ENCODE assay signal across 15 mouse cellular contexts in the genomic region with DNA sequence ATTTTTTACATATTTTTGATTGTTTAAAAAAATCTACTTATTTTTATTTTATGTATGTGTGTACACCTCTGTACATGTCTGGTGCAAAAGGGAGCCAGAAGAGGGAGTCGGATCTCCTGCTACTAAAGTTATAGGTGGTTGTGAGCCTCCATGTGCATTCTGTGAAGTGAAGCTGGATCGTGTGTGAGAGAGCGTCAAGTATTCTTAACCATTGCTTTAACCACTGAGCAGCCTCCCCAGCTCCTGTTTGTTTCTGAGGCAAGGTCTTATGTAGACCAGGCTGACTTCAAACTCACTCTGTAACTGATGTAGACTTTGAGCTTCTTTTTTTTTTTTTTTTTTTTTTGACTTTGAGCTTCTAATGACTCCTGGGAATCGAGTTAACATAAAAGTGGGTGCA. TPM values are rescaled to one million over a fixed set of nuclear protein-coding genes. Genes with fewer than 3 reads are reported as not detected.
DNase-seq lines count a peak whose midpoint lies in the region; ATAC-seq and TF ChIP-seq lines count a peak whose summit lies in the region.
"Had no signal": no experiment of that assay in that cellular context is flagged by ENCODE, and none has a peak within 500 bp of the region (broad histone marks: within the 10 kb centered on the region; RNA-seq: fewer than 3 reads in every experiment).

No protein-coding gene starts in this region.

- H3K9me3 ChIP-seq in heart, embryonic 15.5 days (replicated peaks) = no peaks in the 10 kb centered on the region
- no peaks in the 10 kb centered on the region for H3K9me3 ChIP-seq in midbrain, embryonic 10.5 days (replicated peaks)
- H3K9me3 ChIP-seq in midbrain, embryonic 15.5 days = no peaks in the 10 kb centered on the region
- H3K9me3 ChIP-seq in embryonic facial prominence, embryonic 10.5 days = no peaks in the 10 kb centered on the region
- no peaks in the 10 kb centered on the region for H3K9me3 ChIP-seq in liver, postnatal 0 days (ENCODE audit: low read length)
- no peaks in the 10 kb centered on the region for H3K9me3 ChIP-seq in kidney, embryonic 16.5 days (ENCODE audit: low read length)
- H3K9me3 ChIP-seq: heart, embryonic 12.5 days; intestine, embryonic 15.5 days had no signal

- no peak for TF ChIP-seq CTCF in liver, postnatal 0 days (IDR thresholded peaks at IDR 0.05; ENCODE audit: low read depth)

- no peaks in the 10 kb centered on the region for H3K27me3 ChIP-seq in heart, embryonic 15.5 days
- no peaks in the 10 kb centered on the region for H3K27me3 ChIP-seq in midbrain, embryonic 10.5 days (ENCODE audit: low read depth, poor library complexity, severe bottlenecking)
- no peaks in the 10 kb centered on the region for H3K27me3 ChIP-seq in midbrain, embryonic 15.5 days (replicated peaks)
- no peaks in the 10 kb centered on the region for H3K27me3 ChIP-seq in embryonic facial prominence, embryonic 10.5 days (replicated peaks; ENCODE audit: low read depth, poor library complexity, severe bottlenecking)
- no peaks in the 10 kb centered on the region for H3K27me3 ChIP-seq in liver, postnatal 0 days (ENCODE audit: insufficient read depth, low read length)
- H3K27me3 ChIP-seq in kidney, embryonic 16.5 days (ENCODE audit: insufficient read depth, low read length) = no peaks in the 10 kb centered on the region
- H3K27me3 ChIP-seq: heart, embryonic 12.5 days; intestine, embryonic 15.5 days had no signal

- TF ChIP-seq EP300 in liver, postnatal 0 days (IDR thresholded peaks at IDR 0.05; ENCODE audit: low read depth) = no peak

- no peak overlapping the region for H3K9ac ChIP-seq in heart, embryonic 15.5 days
- no peak overlapping the region for H3K9ac ChIP-seq in midbrain, embryonic 15.5 days
- H3K9ac ChIP-seq in liver, postnatal 0 days (replicated peaks) = 0 out of 2 replicates have a peak overlapping the region, but pooled peaks have one; percentile 1
- H3K9ac ChIP-seq in kidney, embryonic 16.5 days (replicated peaks; ENCODE audit: low read length) = no peak overlapping the region

- WGBS in heart, embryonic 15.5 days = 73% methylated on average over 4 of the region's 4 CpGs
- 79% methylated on average over 4 of the region's 4 CpGs for WGBS in midbrain, embryonic 10.5 days
- 73% methylated on average over 4 of the region's 4 CpGs for WGBS in midbrain, embryonic 15.5 days
- 82% methylated on average over 4 of the region's 4 CpGs for WGBS in embryonic facial prominence, embryonic 10.5 days
- 49% methylated on average over 4 of the region's 4 CpGs for WGBS in liver, postnatal 0 days (ENCODE audit: insufficient replicate concordance)
- 67% methylated on average over 4 of the region's 4 CpGs for WGBS in kidney, embryonic 16.5 days

- H3K4me3 ChIP-seq in heart, embryonic 15.5 days = 0 out of 2 replicates have a peak overlapping the region, but pooled peaks have one; percentile 0
- peak overlapping the region; percentile 85; the same call in 1 of the 2 replicates for H3K4me3 ChIP-seq in midbrain, embryonic 10.5 days
- H3K4me3 ChIP-seq in midbrain, embryonic 15.5 days = no peak overlapping the region
- peak overlapping the region; percentile 98; the same call in 1 of the 2 replicates for H3K4me3 ChIP-seq in embryonic facial prominence, embryonic 10.5 days
- H3K4me3 ChIP-seq in liver, postnatal 0 days (ENCODE audit: low read depth, low read length) = peak overlapping the region; percentile 93
- no peak overlapping the region for H3K4me3 ChIP-seq in kidney, embryonic 16.5 days (ENCODE audit: low read length)

- peaks cover 12% of the 10 kb centered on the region; the same call in 1 of the 2 replicates for H3K36me3 ChIP-seq in heart, embryonic 15.5 days
- peaks cover 38% of the 10 kb centered on the region for H3K36me3 ChIP-seq in midbrain, embryonic 10.5 days
- peaks cover 7% of the 10 kb centered on the region; the same call in 1 of the 2 replicates for H3K36me3 ChIP-seq in midbrain, embryonic 15.5 days (replicated peaks)
- peaks cover 38% of the 10 kb centered on the region for H3K36me3 ChIP-seq in embryonic facial prominence, embryonic 10.5 days (replicated peaks)
- H3K36me3 ChIP-seq in liver, postnatal 0 days (replicated peaks; ENCODE audit: insufficient read depth, low read length) = peaks cover 15% of the 10 kb centered on the region
- peaks cover 13% of the 10 kb centered on the region; the same call in 1 of the 2 replicates for H3K36me3 ChIP-seq in kidney, embryonic 16.5 days (ENCODE audit: insufficient read depth, low read length)
- H3K36me3 ChIP-seq: intestine, embryonic 15.5 days had no signal

- H3K27ac ChIP-seq in heart, embryonic 15.5 days = no peak overlapping the region
- no peak overlapping the region for H3K27ac ChIP-seq in midbrain, embryonic 10.5 days (replicated peaks)
- H3K27ac ChIP-seq in midbrain, embryonic 15.5 days = no peak overlapping the region
- no peak overlapping the region for H3K27ac ChIP-seq in embryonic facial prominence, embryonic 10.5 days (replicated peaks)
- H3K27ac ChIP-seq in liver, postnatal 0 days (ENCODE audit: low read depth) = no peak overlapping the region
- no peak overlapping the region for H3K27ac ChIP-seq in kidney, embryonic 16.5 days (ENCODE audit: low read length)

- no peak overlapping the region for H3K4me2 ChIP-seq in heart, embryonic 15.5 days
- no peak overlapping the region for H3K4me2 ChIP-seq in midbrain, embryonic 15.5 days
- H3K4me2 ChIP-seq in liver, postnatal 0 days (ENCODE audit: low read depth, low read length) = peak overlapping the region; percentile 94
- no peak overlapping the region for H3K4me2 ChIP-seq in kidney, embryonic 16.5 days (replicated peaks; ENCODE audit: low read depth, low read length)

- ATAC-seq in heart, embryonic 15.5 days (replicated peaks; ENCODE audit: insufficient number of reproducible peaks, insufficient read depth, low FRiP score, low read depth) = no peak
- ATAC-seq in midbrain, embryonic 15.5 days (replicated peaks) = no peak
- ATAC-seq in liver, postnatal 0 days = no peak
- ATAC-seq in kidney, embryonic 16.5 days (ENCODE audit: low FRiP score, low TSS enrichment) = no peak

- DNase-seq in heart, adult 8-10 months (ENCODE audit: low spot score) = no peak
- DNase-seq in midbrain, embryonic 10.5 days (ENCODE audit: low spot score) = no peak
- no peak for DNase-seq in embryonic facial prominence, embryonic 10.5 days (ENCODE audit: low spot score)
- DNase-seq in liver, postnatal 0 days = no peak
- DNase-seq in testis, postnatal 10 days (ENCODE audit: low spot score) = no peak
- DNase-seq: cerebellum, adult 18-20 months; gastrocnemius, postnatal 10 days; kidney, postnatal 4 days; right cerebral cortex, postnatal 25 days had no signal

- peaks cover 22% of the 10 kb centered on the region for H3K4me1 ChIP-seq in heart, embryonic 15.5 days (replicated peaks)
- H3K4me1 ChIP-seq in midbrain, embryonic 10.5 days = peaks cover 36% of the 10 kb centered on the region
- H3K4me1 ChIP-seq in midbrain, embryonic 15.5 days = peaks cover 25% of the 10 kb centered on the region
- peaks cover 23% of the 10 kb centered on the region for H3K4me1 ChIP-seq in embryonic facial prominence, embryonic 10.5 days
- H3K4me1 ChIP-seq in liver, postnatal 0 days (ENCODE audit: insufficient read depth) = peaks cover 26% of the 10 kb centered on the region
- peaks cover 20% of the 10 kb centered on the region for H3K4me1 ChIP-seq in kidney, embryonic 16.5 days (ENCODE audit: insufficient read depth, low read length)

RNA-seq across cellular contexts. Expression of a gene that starts 16.2 kb away (rescaled TPM):
- polyA plus RNA-seq in heart, embryonic 15.5 days (2015; fragmentation: Nextera tagmentation; extraction: Ambion mirVana) = 16.8 and 26.9 TPM in 2 replicates
- 10 to 100 TPM; 19.5 to 33.9 (median 28.2) TPM for total RNA-seq in heart, adult 8-10 months (2022)
- polyA plus RNA-seq in midbrain, embryonic 10.5 days (2016; fragmentation: Nextera tagmentation; extraction: Ambion mirVana) = 34.3 and 37.7 TPM in 2 replicates
- 50.6 and 50.9 TPM in 2 replicates for polyA plus RNA-seq in midbrain, embryonic 15.5 days (2015; fragmentation: Nextera tagmentation; extraction: Ambion mirVana)
- 35.7 and 38.8 TPM in 2 replicates for polyA plus RNA-seq in embryonic facial prominence, embryonic 10.5 days (2016; fragmentation: Nextera tagmentation; extraction: Ambion mirVana)
- polyA plus RNA-seq in liver, postnatal 0 days (2015; fragmentation: Nextera tagmentation; extraction: Ambion mirVana) = 14.6 and 15.0 TPM in 2 replicates
- polyA plus RNA-seq in kidney, embryonic 16.5 days (2015; fragmentation: Nextera tagmentation; extraction: Ambion mirVana) = 28.4 and 28.9 TPM in 2 replicates

RNA-seq across cellular contexts. Expression of a gene that starts 29.8 kb away (rescaled TPM):
- polyA plus RNA-seq in heart, embryonic 15.5 days (2015; fragmentation: Nextera tagmentation; extraction: Ambion mirVana) = 58.2 and 85.4 TPM in 2 replicates
- total RNA-seq in heart, adult 8-10 months (2022) = 10 to 100 TPM; 20.9 to 28.1 (median 26.8) TPM
- polyA plus RNA-seq in midbrain, embryonic 10.5 days (2016; fragmentation: Nextera tagmentation; extraction: Ambion mirVana) = 68.6 and 75.1 TPM in 2 replicates
- 43.1 and 46.7 TPM in 2 replicates for polyA plus RNA-seq in midbrain, embryonic 15.5 days (2015; fragmentation: Nextera tagmentation; extraction: Ambion mirVana)
- 100 and 104 TPM in 2 replicates for polyA plus RNA-seq in embryonic facial prominence, embryonic 10.5 days (2016; fragmentation: Nextera tagmentation; extraction: Ambion mirVana)
- polyA plus RNA-seq in liver, postnatal 0 days (2015; fragmentation: Nextera tagmentation; extraction: Ambion mirVana) = 25.7 and 27.8 TPM in 2 replicates
- polyA plus RNA-seq in kidney, embryonic 16.5 days (2015; fragmentation: Nextera tagmentation; extraction: Ambion mirVana) = 89.2 and 89.4 TPM in 2 replicates

RNA-seq across cellular contexts. Expression of a gene that starts 29.9 kb away (rescaled TPM):
- 130 and 171 TPM in 2 replicates for polyA plus RNA-seq in heart, embryonic 15.5 days (2015; fragmentation: Nextera tagmentation; extraction: Ambion mirVana)
- total RNA-seq in heart, adult 8-10 months (2022) = 10 to 100 TPM; 43.0 to 55.5 (median 51.3) TPM
- polyA plus RNA-seq in midbrain, embryonic 10.5 days (2016; fragmentation: Nextera tagmentation; extraction: Ambion mirVana) = 323 and 376 TPM in 2 replicates
- polyA plus RNA-seq in midbrain, embryonic 15.5 days (2015; fragmentation: Nextera tagmentation; extraction: Ambion mirVana) = 231 and 247 TPM in 2 replicates
- 389 and 393 TPM in 2 replicates for polyA plus RNA-seq in embryonic facial prominence, embryonic 10.5 days (2016; fragmentation: Nextera tagmentation; extraction: Ambion mirVana)
- 84.6 and 92.1 TPM in 2 replicates for polyA plus RNA-seq in liver, postnatal 0 days (2015; fragmentation: Nextera tagmentation; extraction: Ambion mirVana)
- polyA plus RNA-seq in kidney, embryonic 16.5 days (2015; fragmentation: Nextera tagmentation; extraction: Ambion mirVana) = 283 and 300 TPM in 2 replicates

RNA-seq across cellular contexts. Expression of a gene that starts 37.1 kb away (rescaled TPM):
- polyA plus RNA-seq in heart, embryonic 15.5 days (2015; fragmentation: Nextera tagmentation; extraction: Ambion mirVana) = not detected in 2 replicates
- not detected for total RNA-seq in heart, adult 8-10 months (2022)
- not detected in 2 replicates for polyA plus RNA-seq in midbrain, embryonic 10.5 days (2016; fragmentation: Nextera tagmentation; extraction: Ambion mirVana)
- polyA plus RNA-seq in midbrain, embryonic 15.5 days (2015; fragmentation: Nextera tagmentation; extraction: Ambion mirVana) = not detected in 2 replicates
- not detected in 2 replicates for polyA plus RNA-seq in embryonic facial prominence, embryonic 10.5 days (2016; fragmentation: Nextera tagmentation; extraction: Ambion mirVana)
- polyA plus RNA-seq in liver, postnatal 0 days (2015; fragmentation: Nextera tagmentation; extraction: Ambion mirVana) = not detected in 2 replicates
- not detected in 2 replicates for polyA plus RNA-seq in kidney, embryonic 16.5 days (2015; fragmentation: Nextera tagmentation; extraction: Ambion mirVana)
- total RNA-seq: gastrocnemius, postnatal 10 days had no signal
- polyA plus RNA-seq: heart, embryonic 12.5 days; intestine, embryonic 15.5 days; limb, embryonic 14.5 days had no signal

RNA-seq across cellular contexts. Expression of a gene that starts 41.5 kb away (rescaled TPM):
- polyA plus RNA-seq in heart, embryonic 15.5 days (2015; fragmentation: Nextera tagmentation; extraction: Ambion mirVana) = not detected in 2 replicates
- total RNA-seq in heart, adult 8-10 months (2022) = not detected
- polyA plus RNA-seq in midbrain, embryonic 10.5 days (2016; fragmentation: Nextera tagmentation; extraction: Ambion mirVana) = not detected in 2 replicates
- not detected in 2 replicates for polyA plus RNA-seq in midbrain, embryonic 15.5 days (2015; fragmentation: Nextera tagmentation; extraction: Ambion mirVana)
- polyA plus RNA-seq in embryonic facial prominence, embryonic 10.5 days (2016; fragmentation: Nextera tagmentation; extraction: Ambion mirVana) = not detected in 2 replicates
- not detected in 2 replicates for polyA plus RNA-seq in liver, postnatal 0 days (2015; fragmentation: Nextera tagmentation; extraction: Ambion mirVana)
- not detected in 2 replicates for polyA plus RNA-seq in kidney, embryonic 16.5 days (2015; fragmentation: Nextera tagmentation; extraction: Ambion mirVana)
- total RNA-seq: gastrocnemius, postnatal 10 days had no signal
- polyA plus RNA-seq: heart, embryonic 12.5 days; intestine, embryonic 15.5 days had no signal

Comparison
In these comparisons a context has a peak if more than half of its experiments do, and no peak if none do; other contexts are left out.
1. H3K4me3 ChIP-seq: peak in heart, embryonic 15.5 days (single experiment), midbrain, embryonic 10.5 days (single experiment), embryonic facial prominence, embryonic 10.5 days (single experiment) and liver, postnatal 0 days (single experiment); none in midbrain, embryonic 15.5 days (single experiment) and kidney, embryonic 16.5 days (single experiment).